Mouse (Mus musculus): ENCODE data around the gene Tmem235. TPM values are rescaled to one million over a fixed set of nuclear protein-coding genes. Genes with fewer than 3 reads are reported as not detected.

Tmem235 gene
- total and polyA plus RNA-seq, 3 experiments, result not detected

DNA sequence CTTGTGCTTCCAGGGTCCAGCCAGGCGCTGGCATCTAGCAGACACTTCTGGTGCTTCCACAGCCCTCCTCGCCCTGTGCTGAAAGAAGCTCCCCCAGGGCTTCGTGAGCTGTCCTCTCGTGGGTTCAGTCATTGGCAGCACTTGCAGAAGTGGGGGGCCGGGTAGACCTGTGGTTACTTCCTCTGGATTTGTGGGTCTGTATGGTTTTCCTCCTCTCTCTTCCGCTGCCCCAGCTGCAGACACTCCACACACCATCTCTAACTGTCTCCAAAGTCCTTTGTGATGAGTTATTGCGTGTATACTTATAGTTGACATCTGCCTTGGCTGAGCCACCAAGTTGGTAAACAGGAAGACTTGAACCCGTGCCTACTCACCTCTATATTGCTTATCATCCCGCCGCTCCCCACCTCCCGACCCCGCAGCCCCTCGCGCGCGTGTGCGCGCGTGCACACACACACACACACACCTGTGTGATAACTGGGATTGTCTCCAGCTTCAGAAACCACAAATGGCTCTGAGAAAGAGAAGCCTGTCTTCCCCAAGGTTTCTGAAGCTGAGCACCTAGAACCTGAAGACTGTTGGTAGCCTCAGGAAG is 31.1 kb downstream of the Tmem235 start:
- Histone ChIP-seq H3K4me3 (no peak overlapping the region), H3K27ac (no peak overlapping the region), H3K4me1 (ENCODE audit: control insufficient read depth, insufficient read depth, low read length) (no peaks in the 10 kb centered on the region; the same call in 1 of the 2 replicates), H3K79me2 (replicated peaks; ENCODE audit: control insufficient read depth, insufficient read depth, low read length) (no peaks in the 10 kb centered on the region), H3K9ac (ENCODE audit: low read depth, low read length) (no peak overlapping the region), H3K27me3 (ENCODE audit: control insufficient read depth, insufficient read depth, low read length) (peaks cover 1% of the 10 kb centered on the region; the same call in 1 of the 2 replicates), H3K36me3 (ENCODE audit: control insufficient read depth, insufficient read depth, low read length) (no peaks in the 10 kb centered on the region)
- 90% methylated on average over 19 of the region's 19 CpGs for WGBS
- no peak for DNase-seq
- TF ChIP-seq EP300 (IDR thresholded peaks at IDR 0.05; ENCODE audit: insufficient read depth, low read depth, low read length) (no peak), CTCF (IDR thresholded peaks at IDR 0.05) (no peak), POLR2A (IDR thresholded peaks at IDR 0.05; ENCODE audit: insufficient read depth, low read depth, low read length) (no peak)
- intact Hi-C loops (cut with DNase I), result no loop called here

DNA sequence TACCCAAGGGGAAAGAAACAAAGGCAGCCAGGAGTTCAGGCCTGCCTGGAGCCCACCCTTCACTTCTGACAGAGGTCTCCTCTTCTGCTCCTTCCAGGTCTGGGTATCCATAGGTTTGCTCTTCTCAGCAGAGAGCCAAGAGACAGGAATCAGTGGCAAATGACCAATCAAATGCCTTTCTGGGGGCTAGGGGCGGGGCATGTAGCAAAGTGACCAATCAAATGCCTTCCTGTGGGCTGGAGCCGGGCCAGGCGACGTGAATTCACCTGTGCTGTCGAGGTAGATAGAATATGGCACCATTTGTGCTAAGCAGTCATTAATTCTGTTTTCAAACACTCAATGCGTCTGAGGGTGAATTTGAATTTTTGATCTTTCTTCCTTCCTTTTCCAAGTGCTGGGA is 31.6 kb downstream of the Tmem235 start:
- no peaks in the 10 kb centered on the region; the same call in 1 of the 2 replicates for H3K4me1 ChIP-seq (ENCODE audit: control insufficient read depth, insufficient read depth, low read length)
- WGBS, result 67% methylated on average over 6 of the region's 6 CpGs
- no peaks in the 10 kb centered on the region for H3K79me2 ChIP-seq (replicated peaks; ENCODE audit: control insufficient read depth, insufficient read depth, low read length)
- no peak overlapping the region for H3K27ac ChIP-seq
- H3K4me3 ChIP-seq, result no peak overlapping the region
- H3K36me3 ChIP-seq (ENCODE audit: control insufficient read depth, insufficient read depth, low read length), result no peaks in the 10 kb centered on the region
- no peak for DNase-seq
- intact Hi-C loops (cut with DNase I), result no loop called here
- H3K9ac ChIP-seq (ENCODE audit: low read depth, low read length), result no peak overlapping the region
- peaks cover 1% of the 10 kb centered on the region; the same call in 1 of the 2 replicates for H3K27me3 ChIP-seq (ENCODE audit: control insufficient read depth, insufficient read depth, low read length)
- TF ChIP-seq CTCF (IDR thresholded peaks at IDR 0.05) (no peak), EP300 (IDR thresholded peaks at IDR 0.05; ENCODE audit: insufficient read depth, low read depth, low read length) (no peak), POLR2A (IDR thresholded peaks at IDR 0.05; ENCODE audit: insufficient read depth, low read depth, low read length) (no peak)

DNA sequence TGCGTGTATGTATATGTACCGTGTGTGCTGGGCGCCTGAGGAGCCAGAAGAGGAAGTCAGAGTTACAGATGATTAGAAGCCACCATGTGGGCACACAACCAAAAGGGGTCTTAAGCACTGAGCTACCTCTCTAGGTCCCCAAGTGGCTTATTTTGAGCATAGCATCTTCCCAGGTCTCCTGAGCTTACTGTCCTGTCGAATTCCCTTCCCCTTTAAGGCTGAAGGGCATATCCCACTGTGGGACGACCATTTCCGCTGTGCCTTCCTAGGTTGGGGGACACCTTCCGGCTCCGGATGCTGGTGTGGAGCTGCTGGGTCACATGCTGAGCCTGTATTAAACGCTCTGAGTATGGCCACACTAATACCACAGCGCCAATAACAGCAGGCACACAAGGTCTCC is 34.1 kb downstream of the Tmem235 start:
- DNase-seq, result no peak
- Histone ChIP-seq H3K4me3 (no peak overlapping the region), H3K27me3 (ENCODE audit: control insufficient read depth, insufficient read depth, low read length) (no peaks in the 10 kb centered on the region), H3K79me2 (replicated peaks; ENCODE audit: control insufficient read depth, insufficient read depth, low read length) (no peaks in the 10 kb centered on the region), H3K36me3 (ENCODE audit: control insufficient read depth, insufficient read depth, low read length) (no peaks in the 10 kb centered on the region), H3K27ac (no peak overlapping the region), H3K9ac (ENCODE audit: low read depth, low read length) (no peak overlapping the region), H3K4me1 (ENCODE audit: control insufficient read depth, insufficient read depth, low read length) (no peaks in the 10 kb centered on the region; the same call in 1 of the 2 replicates)
- TF ChIP-seq EP300 (IDR thresholded peaks at IDR 0.05; ENCODE audit: insufficient read depth, low read depth, low read length) (no peak), CTCF (IDR thresholded peaks at IDR 0.05) (no peak), POLR2A (IDR thresholded peaks at IDR 0.05; ENCODE audit: insufficient read depth, low read depth, low read length) (no peak)
- WGBS, result 64% methylated on average over 10 of the region's 10 CpGs
- intact Hi-C loops (cut with DNase I), result no loop called here

DNA sequence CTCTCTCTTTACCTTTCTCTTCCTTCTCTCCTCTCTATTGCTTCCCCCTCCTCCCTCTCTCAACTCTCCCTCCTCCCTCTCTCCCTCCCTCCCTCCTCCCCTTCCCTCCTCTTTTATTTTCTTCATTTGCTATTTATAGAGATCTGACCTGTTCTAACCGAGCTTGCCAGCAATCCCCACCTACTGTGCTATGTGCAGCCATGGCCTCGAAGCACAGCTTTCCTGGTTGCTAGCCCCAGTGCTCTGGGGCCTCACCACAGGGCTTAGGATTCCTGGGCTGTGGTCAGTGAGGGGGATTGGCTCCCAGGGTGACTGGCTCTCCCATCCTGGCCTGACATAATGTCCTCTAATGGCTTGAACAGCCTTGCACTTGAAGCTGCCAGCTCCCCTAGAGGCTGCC is 36.0 kb downstream of the Tmem235 start:
- TF ChIP-seq EP300 (IDR thresholded peaks at IDR 0.05; ENCODE audit: insufficient read depth, low read depth, low read length) (no peak), CTCF (IDR thresholded peaks at IDR 0.05) (no peak), POLR2A (IDR thresholded peaks at IDR 0.05; ENCODE audit: insufficient read depth, low read depth, low read length) (no peak)
- intact Hi-C loops (cut with DNase I), result no loop called here
- no peak overlapping the region for H3K9ac ChIP-seq (ENCODE audit: low read depth, low read length)

DNA sequence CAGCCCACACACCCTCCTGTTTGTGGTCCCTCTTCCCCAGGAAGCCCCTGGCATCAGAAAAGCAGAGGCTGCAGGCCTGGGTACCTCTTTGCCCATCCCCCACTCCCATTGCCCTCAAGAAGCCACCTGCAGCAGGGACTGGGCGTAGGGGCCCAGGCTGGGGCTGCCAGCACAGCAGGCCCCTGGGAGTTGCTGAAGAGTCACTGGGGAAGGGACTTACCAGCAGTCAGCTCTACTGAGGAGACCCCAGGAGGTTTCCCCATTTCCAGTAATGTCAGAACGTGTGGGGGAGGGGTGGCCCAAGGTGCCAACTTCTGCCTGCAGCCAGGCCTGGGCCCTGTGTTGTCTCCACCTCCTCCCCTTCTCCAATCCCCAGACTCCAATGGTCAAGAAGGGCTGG is 41.7 kb downstream of the Tmem235 start:
- H3K4me3 ChIP-seq, result no peak overlapping the region
- no peaks in the 10 kb centered on the region for H3K36me3 ChIP-seq (ENCODE audit: control insufficient read depth, insufficient read depth, low read length)
- H3K27ac ChIP-seq, result no peak overlapping the region
- H3K4me1 ChIP-seq (ENCODE audit: control insufficient read depth, insufficient read depth, low read length), result no peaks in the 10 kb centered on the region
- H3K27me3 ChIP-seq (ENCODE audit: control insufficient read depth, insufficient read depth, low read length), result no peaks in the 10 kb centered on the region
- intact Hi-C loops (cut with DNase I), result no loop called here
- no peaks in the 10 kb centered on the region for H3K79me2 ChIP-seq (replicated peaks; ENCODE audit: control insufficient read depth, insufficient read depth, low read length)
- TF ChIP-seq POLR2A (IDR thresholded peaks at IDR 0.05; ENCODE audit: insufficient read depth, low read depth, low read length), result no peak
- no peak for TF ChIP-seq CTCF (IDR thresholded peaks at IDR 0.05)
- TF ChIP-seq EP300 (IDR thresholded peaks at IDR 0.05; ENCODE audit: insufficient read depth, low read depth, low read length), result no peak
- 91% methylated on average over 2 of the region's 2 CpGs for WGBS
- DNase-seq, result no peak
- no peak overlapping the region for H3K9ac ChIP-seq (ENCODE audit: low read depth, low read length)

More for the DNA sequence above, 36.0 kb downstream of the Tmem235 start:
- Histone ChIP-seq H3K79me2 (replicated peaks; ENCODE audit: control insufficient read depth, insufficient read depth, low read length) (no peaks in the 10 kb centered on the region), H3K27ac (no peak overlapping the region), H3K27me3 (ENCODE audit: control insufficient read depth, insufficient read depth, low read length) (no peaks in the 10 kb centered on the region), H3K4me3 (no peak overlapping the region), H3K4me1 (ENCODE audit: control insufficient read depth, insufficient read depth, low read length) (no peaks in the 10 kb centered on the region), H3K36me3 (ENCODE audit: control insufficient read depth, insufficient read depth, low read length) (no peaks in the 10 kb centered on the region)
- no peak for DNase-seq
- 24% methylated on average over 2 of the region's 2 CpGs for WGBS

DNA sequence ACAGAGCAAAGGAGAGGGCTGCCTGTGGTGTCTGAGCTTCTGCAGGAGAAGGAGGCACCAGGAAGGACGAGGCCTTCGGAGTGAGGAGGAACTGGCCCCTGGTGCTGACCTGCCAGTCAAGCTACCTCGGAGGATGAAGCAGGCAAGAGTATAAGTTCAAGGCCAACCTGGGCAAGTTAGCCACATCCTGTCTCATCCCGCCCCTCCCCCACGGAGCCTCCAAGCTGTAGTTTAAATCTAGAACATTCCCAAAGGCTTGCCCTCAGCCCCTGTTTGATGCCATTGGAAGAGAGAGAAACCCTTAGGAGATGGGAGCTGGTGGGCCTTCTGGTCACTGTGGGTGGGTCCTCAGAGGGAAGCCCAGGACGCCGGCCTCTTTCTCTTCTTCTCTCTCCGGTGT is 43.9 kb downstream of the Tmem235 start:
- H3K79me2 ChIP-seq (replicated peaks; ENCODE audit: control insufficient read depth, insufficient read depth, low read length), result no peaks in the 10 kb centered on the region
- DNase-seq, result no peak
- WGBS, result 77% methylated on average over 8 of the region's 8 CpGs
- TF ChIP-seq EP300 (IDR thresholded peaks at IDR 0.05; ENCODE audit: insufficient read depth, low read depth, low read length), result no peak
- no peak for TF ChIP-seq CTCF (IDR thresholded peaks at IDR 0.05)
- no peak for TF ChIP-seq POLR2A (IDR thresholded peaks at IDR 0.05; ENCODE audit: insufficient read depth, low read depth, low read length)
- no peak overlapping the region for H3K27ac ChIP-seq
- no peaks in the 10 kb centered on the region for H3K27me3 ChIP-seq (ENCODE audit: control insufficient read depth, insufficient read depth, low read length)
- H3K9ac ChIP-seq (ENCODE audit: low read depth, low read length), result no peak overlapping the region
- no peaks in the 10 kb centered on the region for H3K36me3 ChIP-seq (ENCODE audit: control insufficient read depth, insufficient read depth, low read length)
- intact Hi-C loops (cut with DNase I), result no loop called here
- H3K4me3 ChIP-seq, result no peak overlapping the region
- no peaks in the 10 kb centered on the region for H3K4me1 ChIP-seq (ENCODE audit: control insufficient read depth, insufficient read depth, low read length)
